Mouse (Mus musculus): ENCODE data around the gene Ccl6. TPM values are rescaled to one million over a fixed set of nuclear protein-coding genes. Genes with fewer than 3 reads are reported as not detected.

Ccl6 gene
- polyA plus RNA-seq (2012; rRNA removed; ENCODE audit: low replicate concordance), result 43.4 and 56.4 TPM in 2 replicates

DNA sequence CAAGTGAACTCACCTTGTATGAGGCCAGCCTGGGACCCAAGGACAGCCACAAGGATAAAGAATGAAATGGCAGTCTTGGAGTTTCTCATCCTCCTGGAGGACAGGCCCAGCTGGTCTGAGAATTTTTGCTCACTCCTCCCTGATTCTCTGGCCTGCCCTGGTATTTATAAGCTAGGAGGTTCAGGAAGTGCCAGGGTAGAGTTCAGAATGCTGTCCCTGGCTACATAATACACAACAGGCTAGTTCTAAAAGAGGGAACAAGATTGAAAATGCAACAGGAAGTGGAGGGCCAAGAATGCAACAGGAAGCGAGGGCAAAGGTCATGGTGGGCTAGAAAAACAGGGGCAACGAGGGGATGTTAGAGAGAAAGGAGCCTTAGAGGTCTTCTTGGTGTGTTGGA, at the start of gene Ccl6:
Gene Ccl6 (minus strand): TSS at position 235 of the 400 bp plus-strand sequence.

DNA sequence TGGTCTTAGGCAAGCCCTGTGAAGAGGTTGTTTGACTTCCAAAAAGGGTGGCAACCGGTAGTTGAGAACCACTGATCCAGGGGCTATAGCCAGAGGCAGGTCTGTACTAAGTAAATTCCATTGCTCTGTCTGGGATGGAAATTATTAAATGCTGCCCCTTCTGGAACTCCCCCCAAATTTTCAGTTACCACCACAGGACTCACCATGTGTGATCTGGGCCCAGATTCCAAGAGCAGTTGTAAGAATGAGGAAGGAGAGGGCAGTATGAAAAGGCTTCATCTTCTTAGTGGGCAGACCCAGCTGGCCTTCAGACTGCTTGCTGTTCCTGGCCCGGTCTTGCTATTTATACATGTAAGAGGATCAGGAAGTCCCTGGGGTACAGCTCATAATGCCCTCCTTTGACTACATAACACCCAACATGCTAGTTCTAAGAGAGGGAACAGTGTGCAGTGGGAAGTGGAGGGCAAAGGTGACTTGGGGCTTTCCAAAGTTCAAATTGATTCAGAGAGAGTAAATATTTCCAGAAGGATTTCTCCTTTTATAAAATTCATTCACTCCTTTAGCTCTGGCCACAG, 14.6 kb downstream of the Ccl6 start, which contains the start of gene Ccl9:
Gene Ccl9 (minus strand): TSS at position 451 of the 575 bp plus-strand sequence.

Other genes starting within 250 kb of the Ccl6 start
- 0.44 and 3.0 TPM in 2 replicates for gene Rasl10b, start 183.9 kb downstream of the Ccl6 start, polyA plus RNA-seq (2012; rRNA removed; ENCODE audit: low replicate concordance)
- gene Gas2l2, start 163.6 kb downstream of the Ccl6 start, polyA plus RNA-seq (2012; rRNA removed; ENCODE audit: low replicate concordance), result 0.09 and 0.16 TPM in 2 replicates
- gene 1700020L24Rik, start 155.4 kb downstream of the Ccl6 start, polyA plus RNA-seq (2012; rRNA removed; ENCODE audit: low replicate concordance), result 2.4 and 2.5 TPM in 2 replicates
- 22.1 and 42.8 TPM in 2 replicates for gene Mmp28, start 130.0 kb downstream of the Ccl6 start, polyA plus RNA-seq (2012; rRNA removed; ENCODE audit: low replicate concordance)
- 8.0 and 15.5 TPM in 2 replicates for gene Taf15, start 120.0 kb downstream of the Ccl6 start, polyA plus RNA-seq (2012; rRNA removed; ENCODE audit: low replicate concordance)
- not detected in 2 replicates for gene Heatr9, start 70.9 kb downstream of the Ccl6 start, polyA plus RNA-seq (2012; rRNA removed; ENCODE audit: low replicate concordance)
- 34.2 and 47.0 TPM in 2 replicates for gene Ccl5, start 62.6 kb downstream of the Ccl6 start, polyA plus RNA-seq (2012; rRNA removed; ENCODE audit: low replicate concordance)
- gene Ccl9, start 14.5 kb downstream of the Ccl6 start, polyA plus RNA-seq (2012; rRNA removed; ENCODE audit: low replicate concordance), result 14.9 and 19.1 TPM in 2 replicates
- not detected in 2 replicates for gene Rpl9-ps1, start 52.5 kb upstream of the Ccl6 start, polyA plus RNA-seq (2012; rRNA removed; ENCODE audit: low replicate concordance)
- 0.85 and 5.8 TPM in 2 replicates for gene Ccl3, start 56.3 kb upstream of the Ccl6 start, polyA plus RNA-seq (2012; rRNA removed; ENCODE audit: low replicate concordance)
- gene Ccl4, start 69.5 kb upstream of the Ccl6 start, polyA plus RNA-seq (2012; rRNA removed; ENCODE audit: low replicate concordance), result 0.70 and 4.4 TPM in 2 replicates
- gene Wfdc17, start 110.9 kb upstream of the Ccl6 start, polyA plus RNA-seq (2012; rRNA removed; ENCODE audit: low replicate concordance), result 17.4 and 17.6 TPM in 2 replicates
- gene Wfdc18, start 115.9 kb upstream of the Ccl6 start, polyA plus RNA-seq (2012; rRNA removed; ENCODE audit: low replicate concordance), result 0.53 TPM in 1 of 2 replicates, not detected in the other
- gene Wfdc21, start 153.9 kb upstream of the Ccl6 start, polyA plus RNA-seq (2012; rRNA removed; ENCODE audit: low replicate concordance), result 78.1 and 514 TPM in 2 replicates
- gene Heatr6, start 160.6 kb upstream of the Ccl6 start, polyA plus RNA-seq (2012; rRNA removed; ENCODE audit: low replicate concordance), result 20.8 and 23.5 TPM in 2 replicates